Mouse (Mus musculus) urinary bladder, postnatal 25 days (tissue): Measurements from ENCODE around the gene Foxa2.

ENCODE experiments used
- DNase-seq: peaks from one replicate; pipeline ENCODE4 v3.0.0; 2022; ENCODE audit warnings: low spot score

The Foxa2 gene

GRCm38 (mm10) chr2:148039351-148040235, 7.2 kb downstream of the Foxa2 start:
- DNase-seq: no peak

DNA sequence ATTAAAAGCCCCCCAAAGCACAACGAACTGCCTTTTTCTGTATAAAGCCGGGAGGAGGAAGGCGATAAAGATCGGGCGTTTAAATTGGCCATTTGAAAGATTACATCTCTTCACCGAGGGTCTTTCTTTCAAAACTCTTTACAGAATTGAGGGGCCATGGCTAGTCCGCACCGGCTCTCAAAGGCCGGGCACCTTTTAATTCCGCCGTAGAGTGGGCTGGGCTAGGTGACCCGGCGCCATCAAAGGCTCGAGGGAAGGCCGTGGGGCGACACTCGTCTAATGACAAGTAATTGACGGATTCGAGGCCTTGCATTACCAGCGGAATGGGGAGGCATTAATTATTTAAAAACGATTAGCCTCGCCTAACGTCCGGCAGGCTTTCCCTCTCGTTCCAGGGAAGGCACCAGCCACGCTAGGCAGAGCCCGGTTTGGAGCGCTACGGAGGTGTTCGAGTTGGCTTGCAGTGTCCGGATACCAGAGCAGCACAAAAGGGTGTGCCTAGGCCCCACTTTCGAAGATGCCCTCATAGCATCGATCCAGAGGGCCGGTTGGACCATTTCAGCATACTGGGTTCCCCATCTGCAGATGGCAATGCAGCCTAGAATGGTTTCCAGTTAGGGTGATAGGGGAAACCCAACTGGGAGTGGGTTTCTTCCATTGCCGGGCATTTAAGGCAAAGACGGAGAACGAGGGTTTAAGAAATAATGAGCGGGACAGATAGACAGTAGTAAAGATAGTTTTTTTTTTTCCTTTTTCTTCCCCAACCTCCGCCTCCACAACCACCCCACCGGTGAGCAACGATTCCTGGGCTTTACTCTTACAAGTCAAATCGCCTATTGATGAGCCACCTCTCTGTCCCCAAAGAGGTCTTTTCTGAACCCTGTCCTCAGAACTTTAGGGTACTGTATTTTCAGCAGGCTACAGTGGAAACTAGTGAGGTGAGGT, 8.1 kb downstream of the Foxa2 start:
- DNase-seq: no peak

DNA sequence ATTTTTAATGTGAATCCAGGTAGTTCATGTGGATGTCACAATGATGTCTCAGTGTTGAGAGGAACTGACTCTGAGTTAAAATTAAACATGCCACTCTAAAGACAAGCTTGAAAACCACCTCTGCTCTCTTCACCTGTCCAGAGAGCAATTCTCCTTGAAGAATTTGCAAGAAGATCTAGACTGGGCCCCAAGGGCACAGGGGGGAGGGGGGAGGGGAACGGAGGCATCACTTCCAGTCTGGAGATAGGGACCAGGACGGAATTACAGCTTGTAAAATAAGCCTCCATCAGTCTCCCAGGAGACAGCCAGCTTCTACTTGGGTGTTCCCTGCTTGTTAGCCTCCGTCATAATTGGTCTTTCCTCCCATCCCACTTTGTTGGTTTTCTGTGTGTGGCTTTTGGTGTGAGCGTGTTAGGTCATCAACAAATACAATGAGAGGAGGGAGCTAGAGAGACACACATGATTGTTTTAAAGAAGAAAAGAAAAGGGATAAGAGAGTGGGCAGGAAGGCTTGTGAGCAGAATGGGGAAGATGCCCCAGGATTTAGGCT, 10.1 kb downstream of the Foxa2 start:
- DNase-seq: no peak

GRCm38 (mm10) chr2:148030991-148031675, 15.6 kb downstream of the Foxa2 start:
- DNase-seq: no peak

DNA sequence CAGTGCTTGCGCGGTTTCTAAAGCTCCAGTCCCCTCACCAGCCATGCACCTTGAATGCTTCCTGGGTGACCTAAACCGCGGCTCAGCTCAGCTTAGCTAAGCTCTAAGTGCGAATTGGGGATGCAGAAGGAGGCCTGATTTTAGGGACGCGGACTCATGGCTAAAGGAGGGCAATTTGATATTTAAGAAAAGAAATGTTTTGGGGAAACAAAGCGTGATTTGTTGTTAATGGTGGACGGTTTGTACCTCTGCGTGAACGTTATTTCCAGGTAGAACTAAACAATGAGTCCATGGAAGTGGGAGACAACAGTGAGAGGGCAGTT, 16.2 kb downstream of the Foxa2 start:
- DNase-seq: no peak

GRCm38 (mm10) chr2:148029751-148030612, 16.8 kb downstream of the Foxa2 start:
- no peak for DNase-seq

DNA sequence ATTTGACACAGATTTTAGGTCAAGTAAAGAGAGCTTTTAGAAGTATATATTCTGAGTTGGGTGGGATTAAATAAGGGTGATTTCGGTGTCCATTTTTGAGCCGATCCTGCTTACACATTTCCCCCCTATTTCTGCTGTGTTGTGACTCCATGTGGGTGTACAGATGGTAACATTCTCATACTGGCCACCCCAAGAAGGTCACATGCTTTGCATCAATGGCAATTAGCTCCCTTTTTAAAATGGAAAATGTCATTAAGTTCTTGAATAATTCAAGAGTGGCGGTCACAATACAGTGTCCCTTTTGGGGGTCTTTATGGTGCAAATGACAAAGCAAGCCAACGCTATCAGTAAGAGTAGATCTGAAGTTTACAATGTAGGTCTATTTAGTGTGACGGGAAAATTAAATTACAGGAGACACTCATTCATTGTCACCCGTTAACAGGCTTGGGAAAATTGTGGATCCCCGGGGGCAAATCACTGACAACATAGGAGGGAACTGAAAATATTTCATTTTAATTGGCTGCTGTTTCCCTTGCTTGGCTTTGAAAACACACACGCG, 17.6 kb downstream of the Foxa2 start:
- DNase-seq: no peak

DNA sequence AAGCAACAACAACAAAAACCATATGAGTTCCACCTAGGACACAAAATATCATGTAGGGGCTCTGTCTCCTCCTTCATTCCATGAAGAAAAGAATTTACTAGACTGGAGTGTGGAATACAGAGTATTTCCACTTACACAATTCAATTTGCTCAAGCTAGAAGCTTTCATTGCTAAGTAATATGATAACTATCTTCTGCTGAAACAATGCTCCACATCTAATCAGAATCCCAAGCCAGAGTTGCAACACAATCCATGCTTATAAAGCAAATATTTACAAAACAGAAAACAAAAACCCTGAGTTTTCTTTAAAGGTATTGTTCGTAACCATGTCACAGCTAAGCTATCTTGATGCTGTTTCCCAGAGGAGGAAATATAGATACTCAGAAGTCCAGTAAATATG, 20.4 kb downstream of the Foxa2 start:
- no peak for DNase-seq

- no peak for DNase-seq
Observed at GRCm38 (mm10) chr2:148025481-148025880, 21.3 kb downstream of the Foxa2 start.

DNA sequence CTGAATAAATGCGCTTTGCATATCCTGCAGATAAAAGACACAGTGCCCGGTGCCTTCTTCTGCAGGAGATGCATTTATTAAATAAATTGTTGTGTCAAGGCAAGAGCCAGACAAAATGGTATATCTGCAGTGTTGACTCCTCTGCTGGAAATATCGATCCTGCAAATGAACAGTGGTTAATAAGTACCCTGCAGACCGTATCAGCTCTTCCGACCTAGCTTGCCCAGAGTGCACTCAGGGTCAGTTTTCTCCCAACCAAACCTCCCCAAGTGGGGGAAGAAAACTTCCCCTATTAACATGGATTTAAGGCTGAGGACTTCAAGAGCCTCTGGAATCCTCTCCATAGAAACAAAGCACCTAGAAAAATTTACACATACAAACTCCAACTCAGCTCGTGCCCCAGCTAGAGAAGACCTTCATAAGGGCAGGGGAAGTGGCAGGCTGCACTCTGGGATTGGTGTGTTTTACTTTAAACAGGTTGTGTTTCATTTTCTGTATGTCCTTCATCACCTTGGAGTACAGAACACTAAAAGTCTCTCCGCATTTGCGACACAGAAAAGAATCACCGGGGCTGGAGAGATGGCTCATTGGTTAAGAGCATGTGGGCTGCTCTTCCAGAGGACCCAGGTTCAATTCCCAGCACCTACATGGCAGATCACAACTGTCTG, 22.4 kb downstream of the Foxa2 start:
- DNase-seq: no peak

DNA sequence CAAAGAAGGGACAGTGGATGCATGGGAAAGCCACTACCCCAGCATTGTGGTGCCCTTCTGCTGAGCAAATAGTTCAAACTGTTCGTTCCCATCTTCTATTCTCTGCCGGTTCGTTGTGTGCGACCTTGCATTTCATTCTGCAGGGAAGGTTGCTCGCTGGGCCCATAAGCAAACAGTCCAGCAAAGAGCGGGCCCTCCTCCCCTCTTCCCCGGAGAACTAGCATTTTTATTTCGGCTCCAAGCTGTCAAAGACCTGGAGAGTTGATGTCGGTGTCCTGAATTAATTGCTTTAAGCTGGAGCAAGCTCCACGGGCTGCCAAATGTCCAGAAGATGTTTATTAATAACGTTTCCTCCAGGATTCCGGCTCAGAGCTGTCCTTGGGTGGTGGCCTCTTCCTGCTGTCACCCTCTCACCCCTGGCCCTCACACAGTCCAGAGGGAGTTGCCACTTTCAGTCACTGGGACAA, 23.4 kb downstream of the Foxa2 start:
- DNase-seq: no peak

GRCm38 (mm10) chr2:148021919-148022570, 24.7 kb downstream of the Foxa2 start:
- no peak for DNase-seq

GRCm38 (mm10) chr2:148021016-148021415, 25.8 kb downstream of the Foxa2 start:
- DNase-seq: no peak

GRCm38 (mm10) chr2:148020125-148020524, 26.6 kb downstream of the Foxa2 start:
- DNase-seq: no peak

GRCm38 (mm10) chr2:148017782-148018690, 28.7 kb downstream of the Foxa2 start:
- no peak for DNase-seq

DNA sequence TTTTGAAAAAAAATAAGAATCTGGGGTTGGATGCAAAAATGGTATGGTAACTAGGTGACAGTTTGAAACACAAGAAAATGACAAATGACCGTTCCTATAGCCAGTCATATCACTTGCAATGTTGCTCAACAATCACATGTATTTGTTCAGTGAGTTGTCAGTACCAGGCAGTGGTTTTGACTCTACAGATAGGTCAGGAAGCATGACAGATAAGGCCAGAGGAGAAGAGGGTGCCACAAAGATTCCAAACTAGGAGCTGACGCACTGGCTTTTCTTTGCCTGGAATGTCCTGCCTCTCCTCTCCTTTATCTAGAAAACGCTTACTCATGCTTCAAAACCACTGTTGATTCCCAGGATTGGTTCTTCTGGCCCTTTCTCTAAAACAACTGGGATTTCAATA, 33.4 kb downstream of the Foxa2 start:
- DNase-seq: no peak

DNA sequence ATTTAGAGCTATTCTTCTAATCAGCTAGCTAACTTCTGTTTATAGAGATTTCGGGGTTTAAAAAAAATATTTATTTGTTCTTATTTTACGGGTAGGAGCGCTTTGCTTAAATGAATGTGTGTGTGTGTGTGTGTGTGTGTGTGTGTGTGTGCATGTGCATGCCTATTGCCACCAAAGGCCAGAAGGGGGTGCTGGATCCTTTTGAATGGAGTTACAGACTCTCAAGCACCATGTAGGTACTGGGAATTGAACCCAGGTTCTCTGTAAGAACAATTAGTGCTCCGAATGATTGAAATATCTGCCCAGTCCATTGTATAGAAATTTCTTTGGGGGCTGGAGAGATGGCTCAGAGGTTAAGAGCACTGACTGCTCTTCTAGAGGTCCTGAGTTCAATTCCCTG, 37.7 kb downstream of the Foxa2 start:
- DNase-seq: no peak
